ENCODE assay signal across 34 mouse cellular contexts in the genomic region with DNA sequence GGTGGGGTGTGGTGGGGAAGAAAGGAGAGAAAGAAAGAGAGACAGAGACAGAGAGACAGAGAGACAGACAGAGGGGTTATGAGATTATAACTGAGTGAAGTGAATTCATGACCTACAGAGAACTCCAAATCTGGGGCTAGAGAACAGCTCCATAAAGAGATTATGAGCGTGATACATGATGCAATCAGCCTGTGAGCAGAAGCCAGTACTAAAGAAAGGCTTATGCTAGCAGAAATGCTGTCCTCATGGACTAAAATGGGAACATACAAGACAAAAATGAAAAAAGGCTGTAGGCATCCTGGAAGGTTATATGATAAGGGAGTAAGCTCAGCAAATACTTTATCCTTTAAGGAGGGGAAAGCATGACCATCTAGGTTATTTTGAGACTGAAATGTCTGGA.
"Had no signal": no experiment of that assay in that cellular context is flagged by ENCODE, and none has a peak within 500 bp of the region (broad histone marks: within the 10 kb centered on the region; RNA-seq: fewer than 3 reads in every experiment).

No protein-coding gene starts in this region.

- H3K27ac ChIP-seq: heart, embryonic 13.5 days; heart, embryonic 15.5 days; hindbrain, embryonic 10.5 days; hindbrain, embryonic 12.5 days; hindbrain, embryonic 13.5 days; hindbrain, embryonic 14.5 days; hindbrain, embryonic 15.5 days; hindbrain, postnatal 0 days; intestine, embryonic 15.5 days; kidney, embryonic 15.5 days; kidney, postnatal 0 days; layer of hippocampus, adult 2 months; left cerebral cortex, adult 2 months had no signal

- ATAC-seq: hindbrain, embryonic 16.5 days; hindbrain, postnatal 0 days; inflammation-experienced regulatory T-cells, adult 6 months; intestine, embryonic 15.5 days; intestine, embryonic 16.5 days; intestine, postnatal 0 days had no signal

- H3K4me1 ChIP-seq: heart, embryonic 12.5 days; heart, embryonic 13.5 days; heart, embryonic 15.5 days; hindbrain, embryonic 10.5 days; hindbrain, embryonic 12.5 days; hindbrain, embryonic 13.5 days; hindbrain, embryonic 15.5 days; intestine, embryonic 15.5 days; kidney, embryonic 15.5 days had no signal

- DNase-seq: heart, postnatal 10 days; heart, postnatal 14 days; heart, postnatal 36 days; heart, postnatal 4 days; kidney, adult 11 months; kidney, adult 18-20 months; kidney, adult 2 months; kidney, adult 8-10 months; kidney, adult 9 months; kidney, postnatal 10 days; kidney, postnatal 14 days; kidney, postnatal 25 days; kidney, postnatal 36 days; kidney, postnatal 4 days; layer of hippocampus, adult 9-11 months; layer of hippocampus, postnatal 36 days had no signal

- H3K4me3 ChIP-seq: heart, embryonic 12.5 days; heart, embryonic 13.5 days; heart, embryonic 15.5 days; hindbrain, embryonic 10.5 days; hindbrain, embryonic 12.5 days; hindbrain, embryonic 13.5 days; hindbrain, embryonic 15.5 days; intestine, embryonic 15.5 days; kidney, embryonic 15.5 days; layer of hippocampus, adult 2 months; left cerebral cortex, adult 2 months had no signal
